Mouse (Mus musculus) gastrocnemius, postnatal 14 days (tissue): ENCODE measurements around the gene Serpinb1b. TPM values are rescaled to one million over a fixed set of nuclear protein-coding genes. Genes with fewer than 3 reads are reported as not detected.
"Not testable (repeated sequence)": the region's sequence is repeated elsewhere in the genome, so short reads cannot be mapped to it uniquely, and the experiment has no call there.

Experiments
- DNase-seq: peaks from one replicate; pipeline ENCODE4 v3.0.0; 2021; ENCODE audit warnings: mixed read lengths
- intact Hi-C: fragments of 180-260 bp; cut with DNase I; formaldehyde crosslinking; loops from one replicate; pipeline ENCODE4 v1.15.1; 2025; ENCODE audit warnings: low total_unique reads
- long read RNA-seq, 2 experiments: library from polyadenylated mRNA; stranded (forward); transcript quantifications; one replicate each; pipeline ENCODE4 v2.0.0; 2021
- total RNA-seq, 2 experiments: library from RNA; stranded (reverse); gene quantifications; 2 replicates each; pipeline ENCODE4 v1.2.3; 2021

Gene Serpinb1b
- total RNA-seq, result under 1 TPM in 1 of 2 experiments, not detected in 1; 0.18 TPM
- long read RNA-seq, experiment 1, partial matches to known transcripts, result 0 of 1 reads
- long read RNA-seq, experiment 1, other reads (novel, unspliced or antisense), result 0 of 1 reads
- long read RNA-seq, experiment 2, result 0 reads

- no peak for DNase-seq
- intact Hi-C loops, result no loop called here
Measured at GRCm38 (mm10) chr13:33078056-33078705, at the start of gene Serpinb1b. Gene Serpinb1b, plus strand, starts transcription at chr13:33078575.

GRCm38 (mm10) chr13:33029478-33029877, 48.9 kb upstream of the Serpinb1b start:
- intact Hi-C loops, DNase-seq: not testable (repeated sequence)

- intact Hi-C loops, result no loop called here
- no peak for DNase-seq
Measured at GRCm38 (mm10) chr13:33030281-33030680, 48.1 kb upstream of the Serpinb1b start.

- no peak for DNase-seq
- intact Hi-C loops, result no loop called here
Measured at GRCm38 (mm10) chr13:33035506-33035905, 42.9 kb upstream of the Serpinb1b start.

GRCm38 (mm10) chr13:33043542-33043941, 34.8 kb upstream of the Serpinb1b start:
- DNase-seq, result no peak
- intact Hi-C loops, result no loop called here

- intact Hi-C loops, result no loop called here
- DNase-seq, result no peak
Measured at GRCm38 (mm10) chr13:33047234-33047633, 31.1 kb upstream of the Serpinb1b start.

GRCm38 (mm10) chr13:33048187-33048586, 30.2 kb upstream of the Serpinb1b start:
- intact Hi-C loops, result no loop called here

GRCm38 (mm10) chr13:33051697-33052096, 26.7 kb upstream of the Serpinb1b start:
- intact Hi-C loops, result no loop called here
- no peak for DNase-seq

More at GRCm38 (mm10) chr13:33048187-33048586, 30.2 kb upstream of the Serpinb1b start:
- DNase-seq, result no peak

- no peak for DNase-seq
- intact Hi-C loops, result no loop called here
Measured at GRCm38 (mm10) chr13:33063048-33063447, 15.3 kb upstream of the Serpinb1b start.

GRCm38 (mm10) chr13:33067387-33067977, 10.9 kb upstream of the Serpinb1b start:
- intact Hi-C loops, result no loop called here
- no peak for DNase-seq

GRCm38 (mm10) chr13:33068164-33068563, 10.2 kb upstream of the Serpinb1b start:
- DNase-seq, result no peak
- intact Hi-C loops, result no loop called here

- intact Hi-C loops, result loop anchor here (2.0 kb wide), 1 partner anchor 169 kb away; no protein-coding TSS in a partner anchor
Measured at GRCm38 (mm10) chr13:33071776-33072175, 6.6 kb upstream of the Serpinb1b start.

GRCm38 (mm10) chr13:33074029-33074428, 4.3 kb upstream of the Serpinb1b start:
- intact Hi-C loops, result no loop called here
- DNase-seq, result peak; percentile 27

More at GRCm38 (mm10) chr13:33071776-33072175, 6.6 kb upstream of the Serpinb1b start:
- DNase-seq, result no peak

GRCm38 (mm10) chr13:33076247-33076646, 2.1 kb upstream of the Serpinb1b start:
- no peak for DNase-seq
- intact Hi-C loops, result no loop called here

- intact Hi-C loops, result no loop called here
Measured at GRCm38 (mm10) chr13:33077026-33077685, 1.2 kb upstream of the Serpinb1b start.

GRCm38 (mm10) chr13:33079391-33079790, 1.0 kb downstream of the Serpinb1b start:
- intact Hi-C loops, result no loop called here
- DNase-seq, result no peak

More at GRCm38 (mm10) chr13:33077026-33077685, 1.2 kb upstream of the Serpinb1b start:
- no peak for DNase-seq

- intact Hi-C loops, result no loop called here
- DNase-seq, result no peak
Measured at GRCm38 (mm10) chr13:33080356-33080755, 2.0 kb downstream of the Serpinb1b start.

GRCm38 (mm10) chr13:33083834-33084233, 5.5 kb downstream of the Serpinb1b start:
- no peak for DNase-seq
- intact Hi-C loops, result no loop called here

GRCm38 (mm10) chr13:33084975-33085694, 6.8 kb downstream of the Serpinb1b start:
- intact Hi-C loops, result no loop called here
- no peak for DNase-seq
